Mouse (Mus musculus) intestine, embryonic 16.5 days (tissue): Measurements from ENCODE around the gene Slc25a26. TPM values are rescaled to one million over a fixed set of nuclear protein-coding genes. Genes with fewer than 3 reads are reported as not detected.
A peak's percentile ranks its signal among the peaks of the same experiment; 100 is the strongest.

Experiments used
- ATAC-seq: fragments of 200-750 bp; cut with Nextera tagmentation; 2 replicates; pipeline ENCODE4 v1.8.0; 2017; ENCODE audit warnings: moderate TSS enrichment, moderate library complexity
- H3K27ac ChIP-seq: fragments of 300-500 bp; sonication (generic); 2 replicates; pipeline ENCODE4 v1.5.1; 2014; ENCODE audit warnings: mild to moderate bottlenecking, low read length
- H3K27me3 ChIP-seq: fragments of 300-500 bp; sonication (generic); replicated peaks from 2 replicates; pipeline ENCODE4 v1.6.1; 2014; ENCODE audit warnings: low read length, control low read depth, mixed read lengths; ENCODE audit not compliant: control insufficient read depth, insufficient read depth
- H3K36me3 ChIP-seq: fragments of 300-500 bp; sonication (generic); 2 replicates; pipeline ENCODE4 v1.6.1; 2014; ENCODE audit warnings: low read length, control low read depth; ENCODE audit not compliant: control insufficient read depth, insufficient read depth
- H3K4me1 ChIP-seq: fragments of 300-500 bp; sonication (generic); 2 replicates; pipeline ENCODE4 v1.6.1; 2014; ENCODE audit warnings: low read length, control low read depth, mixed read lengths; ENCODE audit not compliant: control insufficient read depth, insufficient read depth
- H3K4me2 ChIP-seq: fragments of 300-500 bp; sonication (generic); 2 replicates; pipeline ENCODE4 v1.6.1; 2014; ENCODE audit warnings: low read depth, low read length, control low read depth
- H3K4me3 ChIP-seq: fragments of 300-500 bp; sonication (generic); 2 replicates; pipeline ENCODE4 v1.5.1; 2014; ENCODE audit warnings: mild to moderate bottlenecking, low read length
- H3K9ac ChIP-seq: fragments of 300-500 bp; sonication (generic); 2 replicates; pipeline ENCODE4 v1.6.1; 2014; ENCODE audit warnings: low read depth, low read length
- H3K9me3 ChIP-seq: fragments of 300-500 bp; sonication (generic); 2 replicates; pipeline ENCODE4 v1.6.1; 2016; ENCODE audit warnings: low read length, control low read depth; ENCODE audit not compliant: control insufficient read depth
- WGBS: fragments of 180-500 bp; shearing (Covaris S2); extraction: QIAGEN DNeasy Blood & Tissue Kit; methylation state at CpG from one replicate; pipeline ENCODE4 v1.1.7; 2014; 5-methylcytosine and 5-hydroxymethylcytosine counted together
- polyA plus RNA-seq: library from polyadenylated mRNA; unstranded; fragments of >200 nt; fragmentation: Nextera tagmentation; extraction: Ambion mirVana; gene quantifications from 2 replicates; pipeline ENCODE4 v1.2.1, GENCODE M21; 2015

Gene Slc25a26
- 8.6 and 9.2 TPM in 2 replicates for polyA plus RNA-seq

- Histone ChIP-seq H3K27me3 (no peaks in the 10 kb centered on the region), H3K9me3 (no peaks in the 10 kb centered on the region), H3K9ac (peak within 1 kb of the TSS; percentile 80), H3K36me3 (no peaks in the 10 kb centered on the region), H3K27ac (no peak within 1 kb of the TSS), H3K4me2 (peak within 1 kb of the TSS; percentile 75), H3K4me1 (peaks cover 7% of the 10 kb centered on the region; the same call in 1 of the 2 replicates), H3K4me3 (peak within 1 kb of the TSS; percentile 91)
- under 1% methylated on average over 37 of the region's 37 CpGs for WGBS
- ATAC-seq: peak; percentile 97
Measured at GRCm38 (mm10) chr6:94499897-94500623, at the start of gene Slc25a26. Slc25a26 (plus strand) TSS chr6:94500331.

DNA sequence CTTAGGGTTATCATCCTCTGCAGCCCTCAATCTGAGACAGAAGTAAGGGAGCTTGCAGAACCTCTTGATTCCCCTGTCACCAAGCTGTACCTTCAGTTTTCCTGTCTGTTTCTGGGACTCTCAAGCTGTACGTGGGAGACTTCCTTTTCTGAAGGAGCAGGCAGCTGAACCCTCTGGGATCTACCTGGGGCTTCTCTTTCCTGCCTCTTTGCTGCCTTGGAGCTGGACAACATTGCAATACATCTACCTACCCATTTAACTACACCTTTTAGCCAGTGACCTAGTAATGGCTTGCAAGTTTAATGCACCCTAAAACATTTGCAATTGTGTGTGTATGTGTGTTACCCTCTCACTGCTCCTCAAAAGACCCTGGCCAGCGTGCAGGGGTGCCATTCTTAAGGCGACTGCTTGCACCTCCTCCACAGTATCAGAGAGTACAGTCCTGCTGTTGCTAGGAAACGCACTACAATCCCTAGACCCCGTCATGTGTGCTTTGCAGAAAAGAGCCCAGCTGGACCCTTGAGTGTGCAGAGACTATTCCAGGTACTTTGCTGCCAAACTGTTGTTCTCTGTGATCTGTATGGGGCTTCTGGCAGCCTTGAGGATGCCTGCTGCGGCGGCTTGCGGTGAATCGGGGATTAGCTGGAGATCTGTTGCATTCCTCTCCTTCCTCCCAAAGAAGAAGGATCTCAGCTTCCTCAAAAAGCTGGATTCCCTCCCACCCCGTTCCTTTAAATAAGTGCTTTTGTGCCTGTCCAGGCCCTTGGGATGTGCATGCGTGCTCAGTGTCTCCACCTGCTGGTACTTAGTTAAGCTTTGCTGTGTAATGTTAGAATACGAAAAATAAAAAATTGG, 35.9 kb upstream of the Slc25a26 start:
- Histone ChIP-seq H3K9ac (no peak overlapping the region), H3K4me2 (peak overlapping the region; percentile 15; the same call in 1 of the 2 replicates), H3K27ac (no peak overlapping the region), H3K27me3 (no peaks in the 10 kb centered on the region), H3K36me3 (no peaks in the 10 kb centered on the region), H3K9me3 (no peaks in the 10 kb centered on the region), H3K4me3 (no peak overlapping the region), H3K4me1 (no peaks in the 10 kb centered on the region)
- ATAC-seq: peak; percentile 64
- 18% methylated on average over 12 of the region's 12 CpGs for WGBS

- Histone ChIP-seq H3K27ac (no peak overlapping the region), H3K9me3 (no peaks in the 10 kb centered on the region), H3K27me3 (no peaks in the 10 kb centered on the region), H3K4me3 (no peak overlapping the region), H3K9ac (no peak overlapping the region), H3K4me1 (no peaks in the 10 kb centered on the region), H3K4me2 (no peak overlapping the region), H3K36me3 (no peaks in the 10 kb centered on the region)
- 30% methylated on average over 5 of the region's 5 CpGs for WGBS
- ATAC-seq: no peak
Measured at GRCm38 (mm10) chr6:94466508-94467205, 33.5 kb upstream of the Slc25a26 start.

GRCm38 (mm10) chr6:94492739-94493138, 7.4 kb upstream of the Slc25a26 start:
- H3K9me3 ChIP-seq: no peaks in the 10 kb centered on the region
- H3K36me3 ChIP-seq: no peaks in the 10 kb centered on the region
- H3K27me3 ChIP-seq: no peaks in the 10 kb centered on the region
- no peak overlapping the region for H3K9ac ChIP-seq
- H3K4me2 ChIP-seq: no peak overlapping the region
- no peak overlapping the region for H3K27ac ChIP-seq
- WGBS: 62% methylated on average over 2 of the region's 2 CpGs
- H3K4me1 ChIP-seq: no peaks in the 10 kb centered on the region
- ATAC-seq: no peak
- H3K4me3 ChIP-seq: no peak overlapping the region

- Histone ChIP-seq H3K27me3 (no peaks in the 10 kb centered on the region), H3K9me3 (no peaks in the 10 kb centered on the region), H3K4me2 (no peak overlapping the region), H3K4me1 (peaks cover 7% of the 10 kb centered on the region; the same call in 1 of the 2 replicates), H3K4me3 (no peak overlapping the region), H3K9ac (no peak overlapping the region), H3K36me3 (no peaks in the 10 kb centered on the region), H3K27ac (no peak overlapping the region)
- peak; percentile 41; the same call in 1 of the 2 replicates for ATAC-seq
- WGBS: 50% methylated on average over 6 of the region's 6 CpGs
Measured at GRCm38 (mm10) chr6:94503963-94504362, 3.8 kb downstream of the Slc25a26 start.

DNA sequence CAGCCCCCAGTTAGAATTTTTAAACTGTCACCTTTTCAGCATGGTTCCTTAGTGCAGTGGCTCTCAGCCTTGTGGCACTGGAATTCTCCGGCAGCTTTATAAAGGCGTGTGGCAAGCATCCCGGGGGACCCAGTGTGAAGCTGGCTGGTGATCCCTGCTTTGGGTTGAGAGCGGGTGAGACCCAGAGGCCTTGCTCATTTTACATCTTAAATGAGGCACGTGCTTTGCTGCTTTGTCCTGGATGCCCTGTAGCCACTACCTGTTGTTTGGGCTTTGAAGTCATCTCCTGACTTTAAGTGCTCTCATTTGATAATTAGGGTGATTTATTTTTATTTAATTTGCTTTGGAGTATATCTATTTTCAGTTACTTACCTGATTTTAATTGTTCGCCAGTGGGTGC, 7.8 kb downstream of the Slc25a26 start:
- 85% methylated on average over 6 of the region's 6 CpGs for WGBS
- no peaks in the 10 kb centered on the region for H3K36me3 ChIP-seq

DNA sequence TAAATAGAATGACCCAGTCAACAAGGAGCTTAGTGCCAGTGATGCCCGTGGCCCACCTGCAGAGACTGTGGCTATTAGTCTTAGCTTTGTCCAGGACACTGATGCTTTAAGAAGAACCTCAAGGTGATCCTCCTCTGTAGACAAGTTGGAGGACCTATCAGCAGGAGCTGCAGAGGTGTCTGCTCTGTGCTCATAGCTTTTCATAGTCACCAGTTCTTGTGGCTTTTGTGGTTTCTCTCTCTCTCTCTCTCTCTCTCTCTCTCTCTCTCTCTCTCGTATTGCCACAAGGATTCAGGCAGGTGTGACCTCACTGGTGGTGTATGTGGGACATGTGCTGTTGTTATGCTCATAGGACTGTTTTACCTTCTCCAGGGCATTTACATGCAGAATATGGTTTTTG, 8.7 kb downstream of the Slc25a26 start:
- Histone ChIP-seq H3K9me3 (no peaks in the 10 kb centered on the region), H3K4me1 (no peaks in the 10 kb centered on the region), H3K9ac (no peak overlapping the region), H3K4me2 (no peak overlapping the region), H3K27ac (no peak overlapping the region), H3K36me3 (no peaks in the 10 kb centered on the region), H3K27me3 (no peaks in the 10 kb centered on the region), H3K4me3 (no peak overlapping the region)
- ATAC-seq: no peak
- WGBS: 94% methylated on average over 2 of the region's 2 CpGs

More for the DNA sequence above, 7.8 kb downstream of the Slc25a26 start:
- Histone ChIP-seq H3K4me3 (no peak overlapping the region), H3K9me3 (no peaks in the 10 kb centered on the region), H3K27ac (no peak overlapping the region), H3K27me3 (no peaks in the 10 kb centered on the region), H3K9ac (no peak overlapping the region), H3K4me1 (no peaks in the 10 kb centered on the region), H3K4me2 (no peak overlapping the region)
- ATAC-seq: no peak

DNA sequence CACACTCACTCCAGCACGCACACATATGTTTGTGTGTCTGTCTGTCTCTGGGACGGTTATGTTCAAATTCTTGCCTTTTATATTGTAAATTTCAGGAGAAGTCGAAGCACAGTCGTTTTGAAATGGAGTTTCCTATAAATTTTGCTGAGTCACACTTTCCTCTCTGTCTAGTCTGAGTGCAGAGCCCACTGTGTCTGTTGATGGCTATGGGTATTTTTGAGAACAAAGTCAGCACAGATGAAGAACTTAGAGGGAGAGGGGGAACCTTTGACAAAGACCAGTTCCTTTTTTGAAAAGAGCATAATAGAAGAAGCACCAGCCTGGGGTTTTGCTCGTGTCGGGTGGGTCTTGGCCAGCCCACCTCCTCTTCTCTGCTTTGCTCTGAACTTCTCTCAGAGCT, 9.1 kb downstream of the Slc25a26 start:
- Histone ChIP-seq H3K36me3 (no peaks in the 10 kb centered on the region), H3K4me2 (no peak overlapping the region), H3K4me1 (no peaks in the 10 kb centered on the region), H3K27me3 (no peaks in the 10 kb centered on the region), H3K4me3 (no peak overlapping the region), H3K9me3 (no peaks in the 10 kb centered on the region), H3K9ac (no peak overlapping the region), H3K27ac (no peak overlapping the region)
- WGBS: 76% methylated on average over 6 of the region's 6 CpGs
- no peak for ATAC-seq

DNA sequence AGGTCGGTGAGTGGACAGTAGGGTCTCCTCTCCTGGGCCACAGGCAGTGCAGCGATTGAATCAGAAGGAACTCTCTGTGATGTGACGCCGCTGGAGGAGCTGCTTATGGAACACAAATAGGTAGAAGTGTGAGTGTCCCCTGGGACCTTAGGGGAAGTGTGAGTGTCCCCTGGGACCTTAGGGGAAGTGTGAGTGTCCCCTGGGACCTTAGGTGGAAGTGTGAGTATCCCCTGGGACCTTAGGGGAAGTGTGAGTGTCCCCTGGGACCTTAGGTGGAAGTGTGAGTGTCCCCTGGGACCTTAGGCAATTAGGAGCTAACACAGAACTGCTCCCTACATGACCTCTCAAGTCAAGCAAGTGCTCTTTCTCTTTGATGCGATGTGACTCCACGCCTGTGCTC, 18.0 kb downstream of the Slc25a26 start:
- WGBS: 90% methylated on average over 6 of the region's 6 CpGs
- Histone ChIP-seq H3K4me2 (no peak overlapping the region), H3K4me3 (no peak overlapping the region), H3K4me1 (no peaks in the 10 kb centered on the region), H3K36me3 (no peaks in the 10 kb centered on the region), H3K27ac (no peak overlapping the region), H3K27me3 (no peaks in the 10 kb centered on the region), H3K9me3 (no peaks in the 10 kb centered on the region), H3K9ac (no peak overlapping the region)
- ATAC-seq: no peak
